Mouse (Mus musculus) forebrain, embryonic 10.5 days (tissue): Measurements from ENCODE around the gene Lrrc63. TPM values are rescaled to one million over a fixed set of nuclear protein-coding genes. Genes with fewer than 3 reads are reported as not detected.

Experiments
- DNase-seq: peaks from one replicate; pipeline ENCODE4 v3.0.0-alpha.2; 2017; ENCODE audit warnings: low spot score; ENCODE audit errors: extremely low spot score
- H3K27ac ChIP-seq: fragments of 300-500 bp; sonication (generic); 2 replicates; pipeline ENCODE4 v1.5.1; 2016; ENCODE audit warnings: mild to moderate bottlenecking
- H3K27me3 ChIP-seq: fragments of 300-500 bp; sonication (generic); 2 replicates; pipeline ENCODE4 v1.6.1; 2016; ENCODE audit warnings: mild to moderate bottlenecking; ENCODE audit not compliant: poor library complexity, severe bottlenecking
- H3K36me3 ChIP-seq: fragments of 300-500 bp; sonication (generic); replicated peaks from 2 replicates; pipeline ENCODE4 v1.6.1; 2016; ENCODE audit warnings: mild to moderate bottlenecking, moderate library complexity
- H3K4me1 ChIP-seq: fragments of 300-500 bp; sonication (generic); 2 replicates; pipeline ENCODE4 v1.6.1; 2016
- H3K4me3 ChIP-seq: fragments of 300-500 bp; sonication (generic); 2 replicates; pipeline ENCODE4 v1.5.1; 2016; ENCODE audit warnings: mild to moderate bottlenecking, moderate library complexity
- H3K9me3 ChIP-seq: fragments of 300-500 bp; sonication (generic); 2 replicates; pipeline ENCODE4 v1.6.1; 2016; ENCODE audit warnings: mild to moderate bottlenecking, moderate library complexity
- WGBS: fragments of 180-500 bp; shearing (Covaris S2); methylation state at CpG from one replicate; pipeline ENCODE4 v1.1.7; 2016; 5-methylcytosine and 5-hydroxymethylcytosine counted together
- polyA plus RNA-seq: library from polyadenylated mRNA; unstranded; fragments of >200 nt; fragmentation: Nextera tagmentation; extraction: Ambion mirVana; gene quantifications from 2 replicates; pipeline ENCODE4 v1.2.1, GENCODE M21; 2016

Lrrc63 gene
- polyA plus RNA-seq, 1 experiment from 2014 or later: 0.17 TPM

DNA sequence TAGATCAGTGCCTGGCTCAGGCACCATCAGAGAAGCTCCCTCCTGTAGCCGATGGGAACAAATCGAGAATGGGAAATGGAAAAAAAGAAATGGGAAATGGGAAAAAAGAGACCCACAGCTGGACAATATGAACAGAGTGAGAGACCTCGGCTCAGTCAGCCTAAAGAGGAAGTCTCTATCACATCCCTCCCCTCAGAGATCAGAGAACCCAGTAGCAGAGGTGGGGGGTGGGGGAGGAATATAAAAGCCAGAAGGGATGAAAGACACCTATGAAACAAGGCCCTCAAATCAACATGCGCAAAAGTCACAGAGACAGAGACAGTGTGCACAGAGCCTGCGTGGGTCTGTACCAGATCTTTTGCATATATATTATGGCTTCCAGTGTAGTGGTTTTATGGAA lies 27.7 kb downstream of the Lrrc63 start:
- Histone ChIP-seq H3K4me3 (no peak overlapping the region), H3K27ac (no peak overlapping the region), H3K9me3 (peaks cover 4% of the 10 kb centered on the region; the same call in 1 of the 2 replicates), H3K27me3 (no peaks in the 10 kb centered on the region), H3K36me3 (no peaks in the 10 kb centered on the region), H3K4me1 (no peaks in the 10 kb centered on the region)
- DNase-seq: no peak
- WGBS: 91% methylated on average over 5 of the region's 5 CpGs

DNA sequence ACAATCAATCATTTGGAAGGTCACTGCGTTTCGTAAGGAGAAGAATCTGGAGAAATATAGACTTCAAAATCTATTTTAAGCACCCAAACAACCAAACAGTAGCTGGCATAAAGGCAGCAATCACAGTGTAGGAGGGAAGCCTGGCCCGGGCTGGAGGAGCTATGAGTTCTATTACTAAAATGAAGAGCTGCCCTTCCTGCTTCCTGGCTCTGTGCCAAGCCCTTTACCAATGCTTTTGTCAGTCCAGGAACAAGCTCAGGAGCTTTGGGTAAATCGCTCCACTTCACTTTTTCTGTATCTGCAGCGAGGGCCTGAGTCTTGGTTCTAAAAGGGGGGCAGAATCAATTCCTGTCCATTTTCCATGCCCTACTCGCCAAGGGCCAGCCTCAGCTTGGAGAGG lies 52.7 kb downstream of the Lrrc63 start:
- H3K27me3 ChIP-seq: no peaks in the 10 kb centered on the region
- no peaks in the 10 kb centered on the region for H3K9me3 ChIP-seq
- H3K36me3 ChIP-seq: no peaks in the 10 kb centered on the region
- no peak for DNase-seq
- no peak overlapping the region for H3K4me3 ChIP-seq
- H3K4me1 ChIP-seq: no peaks in the 10 kb centered on the region
- WGBS: 89% methylated on average over 6 of the region's 6 CpGs
- no peak overlapping the region for H3K27ac ChIP-seq

GRCm38 (mm10) chr14:75075299-75076180 lies 55.1 kb downstream of the Lrrc63 start:
- 87% methylated on average over 10 of the region's 10 CpGs for WGBS
- no peak overlapping the region for H3K27ac ChIP-seq
- H3K27me3 ChIP-seq: no peaks in the 10 kb centered on the region
- no peak for DNase-seq
- no peaks in the 10 kb centered on the region for H3K4me1 ChIP-seq
- no peaks in the 10 kb centered on the region for H3K36me3 ChIP-seq
- H3K9me3 ChIP-seq: no peaks in the 10 kb centered on the region
- no peak overlapping the region for H3K4me3 ChIP-seq

- Histone ChIP-seq H3K27me3 (no peaks in the 10 kb centered on the region), H3K4me3 (no peak overlapping the region), H3K36me3 (no peaks in the 10 kb centered on the region), H3K27ac (no peak overlapping the region), H3K4me1 (no peaks in the 10 kb centered on the region), H3K9me3 (no peaks in the 10 kb centered on the region)
- DNase-seq: no peak
- WGBS: 92% methylated on average over 15 of the region's 15 CpGs
These were observed 59.6 kb downstream of the Lrrc63 start for GRCm38 (mm10) chr14:75071091-75071490.

GRCm38 (mm10) chr14:75069356-75069979 lies 61.2 kb downstream of the Lrrc63 start:
- H3K9me3 ChIP-seq: no peaks in the 10 kb centered on the region
- H3K4me3 ChIP-seq: no peak overlapping the region
- H3K27me3 ChIP-seq: no peaks in the 10 kb centered on the region
- no peak overlapping the region for H3K27ac ChIP-seq
- no peak for DNase-seq
- no peaks in the 10 kb centered on the region for H3K36me3 ChIP-seq
- H3K4me1 ChIP-seq: no peaks in the 10 kb centered on the region
- 90% methylated on average over 7 of the region's 7 CpGs for WGBS

- no peaks in the 10 kb centered on the region for H3K36me3 ChIP-seq
- no peak overlapping the region for H3K27ac ChIP-seq
- no peaks in the 10 kb centered on the region for H3K9me3 ChIP-seq
- DNase-seq: no peak
- no peak overlapping the region for H3K4me3 ChIP-seq
- no peaks in the 10 kb centered on the region for H3K4me1 ChIP-seq
- WGBS: 87% methylated on average over 19 of the region's 19 CpGs
- H3K27me3 ChIP-seq: no peaks in the 10 kb centered on the region
These were observed 62.1 kb downstream of the Lrrc63 start for GRCm38 (mm10) chr14:75068430-75069112.

- Histone ChIP-seq H3K9me3 (no peaks in the 10 kb centered on the region), H3K4me1 (no peaks in the 10 kb centered on the region), H3K36me3 (no peaks in the 10 kb centered on the region), H3K27me3 (no peaks in the 10 kb centered on the region), H3K4me3 (no peak overlapping the region), H3K27ac (no peak overlapping the region)
- WGBS: 90% methylated on average over 5 of the region's 5 CpGs
- no peak for DNase-seq
These were observed 65.5 kb downstream of the Lrrc63 start for GRCm38 (mm10) chr14:75065211-75065610.

- no peaks in the 10 kb centered on the region for H3K27me3 ChIP-seq
- H3K4me1 ChIP-seq: no peaks in the 10 kb centered on the region
- no peak overlapping the region for H3K4me3 ChIP-seq
- no peak overlapping the region for H3K27ac ChIP-seq
- H3K36me3 ChIP-seq: no peaks in the 10 kb centered on the region
- no peaks in the 10 kb centered on the region for H3K9me3 ChIP-seq
- DNase-seq: no peak
- WGBS: 79% methylated on average over 7 of the region's 7 CpGs
These were observed 66.2 kb downstream of the Lrrc63 start for GRCm38 (mm10) chr14:75064520-75064919.

DNA sequence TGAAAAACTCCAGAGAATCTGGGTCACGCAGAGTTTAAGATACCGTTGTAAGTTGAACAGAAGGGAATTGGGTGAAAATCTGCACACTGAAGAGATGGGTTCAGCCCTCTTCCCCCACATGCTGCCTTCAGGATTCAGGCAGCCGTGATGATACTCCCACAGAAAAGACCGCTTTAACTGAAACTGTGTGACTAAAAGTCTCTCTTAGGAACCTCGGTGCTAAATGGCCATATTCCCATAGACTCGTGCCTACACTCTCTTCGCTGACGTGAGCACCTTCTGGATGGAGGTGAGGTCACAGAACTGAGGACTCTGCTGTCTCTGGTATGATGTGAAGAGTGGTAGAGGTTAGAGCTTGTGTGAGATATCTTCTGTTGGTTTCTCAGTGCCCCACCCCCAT lies 66.7 kb downstream of the Lrrc63 start:
- DNase-seq: no peak
- H3K27ac ChIP-seq: no peak overlapping the region
- H3K4me3 ChIP-seq: no peak overlapping the region
- H3K9me3 ChIP-seq: no peaks in the 10 kb centered on the region
- H3K27me3 ChIP-seq: no peaks in the 10 kb centered on the region
- 93% methylated on average over 8 of the region's 8 CpGs for WGBS
- no peaks in the 10 kb centered on the region for H3K36me3 ChIP-seq
- H3K4me1 ChIP-seq: no peaks in the 10 kb centered on the region

DNA sequence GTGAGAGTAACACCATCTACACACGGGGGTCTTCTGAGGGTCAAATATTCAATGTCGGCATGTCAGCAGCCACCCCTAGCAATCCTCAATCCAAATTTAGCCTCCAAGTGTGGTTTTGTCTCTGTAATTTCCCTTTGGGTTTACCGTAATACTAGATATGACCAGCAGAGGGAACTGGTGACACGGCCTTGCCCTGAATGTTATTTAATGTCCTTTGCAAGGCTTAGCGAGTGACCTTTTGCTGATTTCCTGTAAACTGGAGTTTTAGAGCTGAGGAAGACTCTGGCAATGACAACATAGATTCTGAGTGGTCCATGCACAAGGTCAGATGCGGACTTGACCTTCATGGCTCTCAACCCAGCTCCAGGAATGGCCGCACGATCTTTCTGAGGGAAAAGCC lies 70.1 kb downstream of the Lrrc63 start:
- Histone ChIP-seq H3K27me3 (no peaks in the 10 kb centered on the region), H3K27ac (no peak overlapping the region), H3K4me1 (no peaks in the 10 kb centered on the region), H3K4me3 (no peak overlapping the region), H3K9me3 (no peaks in the 10 kb centered on the region), H3K36me3 (no peaks in the 10 kb centered on the region)
- WGBS: 52% methylated on average over 8 of the region's 8 CpGs
- DNase-seq: peak; percentile 20

GRCm38 (mm10) chr14:75056861-75057431 lies 73.7 kb downstream of the Lrrc63 start:
- 89% methylated on average over 9 of the region's 9 CpGs for WGBS
- Histone ChIP-seq H3K27me3 (no peaks in the 10 kb centered on the region), H3K36me3 (no peaks in the 10 kb centered on the region), H3K4me1 (no peaks in the 10 kb centered on the region), H3K4me3 (no peak overlapping the region), H3K9me3 (no peaks in the 10 kb centered on the region), H3K27ac (no peak overlapping the region)
- no peak for DNase-seq

DNA sequence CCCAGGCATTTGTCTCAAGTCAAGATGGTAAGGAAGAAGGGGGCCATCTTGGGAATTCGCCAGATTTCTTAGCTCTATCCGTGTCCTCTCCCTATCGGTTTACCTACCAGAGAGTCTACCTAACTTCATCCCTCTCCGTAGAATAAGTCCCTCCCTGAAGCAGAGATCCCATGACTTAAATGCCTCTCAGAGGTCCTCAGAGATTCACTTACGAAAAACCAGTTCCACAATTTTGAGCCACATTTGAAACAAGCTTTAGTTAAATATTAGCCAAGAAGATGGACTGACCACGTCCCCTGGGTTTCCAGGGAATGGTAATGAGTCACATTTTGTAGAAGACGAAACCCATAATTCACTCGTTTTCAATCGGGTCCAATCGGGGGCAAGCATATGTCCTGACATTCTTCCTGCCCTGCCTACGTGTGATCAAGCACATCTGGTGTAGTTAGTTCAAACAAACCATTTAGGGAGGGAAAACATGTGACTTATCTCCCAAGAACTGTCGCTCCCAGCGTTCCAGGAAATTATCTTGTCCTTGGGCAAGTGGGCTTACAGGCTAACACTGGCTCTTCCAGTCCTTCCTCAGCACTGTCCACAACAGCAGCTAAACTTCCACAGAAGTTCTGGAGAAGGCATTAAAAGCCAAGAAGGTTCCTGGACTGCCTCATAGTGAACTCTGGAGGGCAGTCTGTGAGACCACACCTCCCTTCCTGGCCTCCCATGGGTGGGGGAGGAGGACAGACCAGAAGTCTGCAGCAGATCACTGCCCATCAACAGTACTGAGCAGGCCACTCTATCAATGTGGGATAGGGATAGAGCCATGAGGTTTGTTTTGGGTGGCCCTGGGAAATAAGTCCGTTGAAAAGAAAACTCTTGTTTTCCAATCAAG lies 76.0 kb downstream of the Lrrc63 start:
- no peak for DNase-seq
- 87% methylated on average over 14 of the region's 14 CpGs for WGBS
- Histone ChIP-seq H3K4me3 (no peak overlapping the region), H3K27me3 (no peaks in the 10 kb centered on the region), H3K36me3 (no peaks in the 10 kb centered on the region), H3K4me1 (no peaks in the 10 kb centered on the region), H3K9me3 (no peaks in the 10 kb centered on the region), H3K27ac (no peak overlapping the region)
